Mouse (Mus musculus) erythroblast, embryonic 14.5 days (primary cell): ENCODE measurements around the gene Mospd3.

Source experiments
- GATA1 ChIP-seq: IDR thresholded peaks from 2 replicates; pipeline ENCODE4 v1.6.1; 2012; ENCODE audit warnings: low read length, inconsistent platforms, mixed read lengths
- TAL1 ChIP-seq: IDR thresholded peaks from 3 replicates; pipeline ENCODE4 v1.6.1; 2012; ENCODE audit warnings: low read length, inconsistent platforms, mixed read lengths

DNA sequence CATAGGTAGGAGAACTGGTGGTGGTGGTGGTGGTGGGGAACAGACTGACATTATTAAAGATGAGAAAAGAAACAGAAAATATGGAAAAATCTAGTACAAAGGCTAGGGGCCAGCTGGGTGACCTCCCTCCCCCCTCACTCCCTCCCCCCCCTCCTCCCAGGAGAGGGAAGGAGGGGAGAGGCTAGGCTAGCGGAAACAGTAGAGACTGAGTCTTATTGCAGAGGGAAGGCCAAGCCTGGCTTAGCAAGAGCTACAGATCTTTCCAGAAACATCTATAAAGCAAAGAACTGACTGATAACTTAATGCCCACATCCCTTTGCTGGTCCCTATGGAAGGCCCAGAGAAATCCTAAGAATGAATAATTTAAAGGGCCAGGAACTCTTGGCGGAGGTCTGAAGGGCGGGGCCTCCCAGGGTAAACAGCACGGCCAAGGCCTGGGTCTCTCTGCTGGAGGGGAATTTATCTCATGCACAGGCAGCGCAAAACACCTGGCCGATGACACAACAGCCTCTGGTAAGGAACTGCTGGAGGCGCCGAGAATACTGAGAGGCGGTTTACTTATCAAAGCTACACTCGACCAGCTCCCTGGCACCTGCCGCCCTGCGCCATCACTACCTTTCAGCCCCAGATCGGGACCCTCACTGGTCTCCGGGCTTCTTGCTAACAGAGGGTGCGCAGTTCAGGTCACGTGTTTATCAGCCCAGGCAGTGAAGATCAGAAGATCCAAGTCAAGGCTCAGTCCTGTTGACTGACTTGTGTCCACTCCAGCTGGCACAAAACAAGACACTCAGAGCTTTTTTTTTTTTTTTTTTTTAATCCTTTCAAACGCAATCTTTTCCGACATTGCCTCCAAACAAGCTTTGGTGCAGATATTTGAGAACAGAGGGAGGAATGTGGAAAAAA, 49.1 kb upstream of the Mospd3 start:
- TF ChIP-seq TAL1 (no peak), GATA1 (no peak)
